Mouse (Mus musculus) erythroid progenitor cell, adult 5-6 weeks (primary cell): Measurements from ENCODE around the gene Gnl3l. TPM values are rescaled to one million over a fixed set of nuclear protein-coding genes. Genes with fewer than 3 reads are reported as not detected.

Experiments
- ATAC-seq: replicated peaks from 2 replicates; pipeline ENCODE4 v1.8.0; 2016; ENCODE audit warnings: moderate number of reproducible peaks, mild to moderate bottlenecking, moderate TSS enrichment, inconsistent platforms; ENCODE audit not compliant: poor library complexity, low FRiP score, severe bottlenecking
- total RNA-seq, 2 experiments: library from RNA; stranded (forward) in 1 of 2; stranded (reverse) in 1 of 2; fragments of 150-400 nt in 1 of 2; fragments of 186-747, 209-891 nt in 1 of 2; gene quantifications; 2 replicates each; pipeline versions ENCODE4 v1.2.3 to v1.2.4; 2015 to 2017; ENCODE audit warnings: low replicate concordance in 2 of 2

Gnl3l gene
- total RNA-seq, 2 experiments from 2014 or later: 8.8 to 17.8 TPM

GRCm38 (mm10) chrX:150963027-150963426 lies 54.1 kb downstream of the Gnl3l start:
- no peak for ATAC-seq

DNA sequence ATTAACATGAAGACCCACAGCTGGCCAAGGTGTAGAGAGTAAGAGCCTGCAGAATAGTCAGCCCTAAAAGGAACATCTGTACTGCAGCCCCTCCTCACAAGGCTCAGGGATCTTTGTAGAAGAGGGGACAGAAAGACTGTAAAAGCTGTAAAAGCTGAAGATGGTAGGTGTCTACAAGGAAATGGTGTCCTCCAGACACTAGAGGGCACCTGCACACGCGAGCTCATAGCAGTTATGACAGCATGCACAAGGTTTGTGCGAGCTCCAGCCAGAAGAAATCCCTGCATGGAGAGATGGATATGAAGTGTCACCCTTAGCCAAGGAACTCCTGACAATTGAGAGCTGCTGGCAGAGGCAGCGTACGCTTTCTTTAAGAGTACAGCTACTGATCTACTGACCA lies 56.4 kb downstream of the Gnl3l start:
- no peak for ATAC-seq

- no peak for ATAC-seq
Measured at GRCm38 (mm10) chrX:150956522-150957300, 60.4 kb downstream of the Gnl3l start.

- ATAC-seq: no peak
Measured at GRCm38 (mm10) chrX:150956016-150956415, 61.1 kb downstream of the Gnl3l start.

- no peak for ATAC-seq
Measured at GRCm38 (mm10) chrX:150955441-150955840, 61.7 kb downstream of the Gnl3l start.

DNA sequence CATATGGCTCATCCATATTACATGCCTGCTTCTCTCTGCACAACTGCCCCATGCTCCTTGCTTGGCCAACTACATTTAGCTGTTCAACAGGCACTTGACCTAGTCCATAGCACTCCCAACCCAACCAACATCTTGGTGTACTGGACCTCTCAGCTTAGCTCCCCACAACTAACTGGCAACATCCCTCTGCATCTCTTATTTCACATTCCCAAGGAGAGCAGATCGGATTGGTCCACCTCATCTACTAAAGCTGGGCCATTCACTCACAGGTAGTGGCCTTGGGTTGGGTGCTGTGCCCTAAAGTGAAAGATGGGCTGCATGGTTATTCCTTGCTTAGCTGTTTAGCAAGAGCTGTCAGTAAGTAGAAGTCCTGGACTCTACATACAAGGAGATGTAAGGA lies 62.4 kb downstream of the Gnl3l start:
- no peak for ATAC-seq

Other genes with a start within 250 kb of the Gnl3l start
- not detected in 2 replicates for gene Maged2, start 203.0 kb downstream of the Gnl3l start, total RNA-seq (2015; ENCODE audit: low replicate concordance)
- 2.1 TPM in 1 of 2 replicates, not detected in the other for gene Maged2, start 203.0 kb downstream of the Gnl3l start, total RNA-seq (2017; ENCODE audit: low replicate concordance)
- not detected in 2 replicates for gene Fgd1, start 28.8 kb upstream of the Gnl3l start, total RNA-seq (2015; ENCODE audit: low replicate concordance)
- gene Fgd1, start 28.8 kb upstream of the Gnl3l start, total RNA-seq (2017; ENCODE audit: low replicate concordance): not detected in 2 replicates
- gene Tsr2, start 79.2 kb upstream of the Gnl3l start, total RNA-seq (2015; ENCODE audit: low replicate concordance): 0.72 and 8.4 TPM in 2 replicates
- 7.4 and 8.9 TPM in 2 replicates for gene Tsr2, start 79.2 kb upstream of the Gnl3l start, total RNA-seq (2017; ENCODE audit: low replicate concordance)
- not detected in 2 replicates for gene Wnk3, start 180.8 kb upstream of the Gnl3l start, total RNA-seq (2015; ENCODE audit: low replicate concordance)
- not detected in 2 replicates for gene Wnk3, start 180.8 kb upstream of the Gnl3l start, total RNA-seq (2017; ENCODE audit: low replicate concordance)